Mouse (Mus musculus) neural tube, embryonic 15.5 days (tissue): ENCODE results near the gene Trim50. TPM values are rescaled to one million over a fixed set of nuclear protein-coding genes. Genes with fewer than 3 reads are reported as not detected.

ENCODE experiments used
- ATAC-seq: fragments of 200-750 bp; cut with Nextera tagmentation; 2 replicates; pipeline ENCODE4 v1.8.0; 2017; ENCODE audit warnings: mild to moderate bottlenecking, moderate TSS enrichment, moderate library complexity; ENCODE audit not compliant: low FRiP score
- H3K27ac ChIP-seq: fragments of 300-500 bp; sonication (generic); replicated peaks from 2 replicates; pipeline ENCODE4 v1.5.1; 2015; ENCODE audit warnings: mild to moderate bottlenecking, inconsistent platforms
- H3K27me3 ChIP-seq: fragments of 300-500 bp; sonication (generic); replicated peaks from 2 replicates; pipeline ENCODE4 v1.6.1; 2015; ENCODE audit warnings: inconsistent platforms
- H3K36me3 ChIP-seq: fragments of 300-500 bp; sonication (generic); 2 replicates; pipeline ENCODE4 v1.6.1; 2015; ENCODE audit warnings: inconsistent platforms
- H3K4me1 ChIP-seq: fragments of 300-500 bp; sonication (generic); 2 replicates; pipeline ENCODE4 v1.6.1; 2015; ENCODE audit warnings: inconsistent platforms
- H3K4me2 ChIP-seq: fragments of 300-500 bp; sonication (generic); 2 replicates; pipeline ENCODE4 v1.6.1; 2015; ENCODE audit warnings: inconsistent platforms, mild to moderate bottlenecking, moderate library complexity
- H3K4me3 ChIP-seq: fragments of 300-500 bp; sonication (generic); replicated peaks from 2 replicates; pipeline ENCODE4 v1.5.1; 2015; ENCODE audit warnings: mild to moderate bottlenecking, inconsistent platforms
- H3K9ac ChIP-seq: fragments of 300-500 bp; sonication (generic); replicated peaks from 2 replicates; pipeline ENCODE4 v1.6.1; 2015; ENCODE audit warnings: mild to moderate bottlenecking, inconsistent platforms
- H3K9me3 ChIP-seq: fragments of 300-500 bp; sonication (generic); replicated peaks from 2 replicates; pipeline ENCODE4 v1.6.1; 2016; ENCODE audit warnings: inconsistent platforms
- WGBS: fragments of 180-500 bp; shearing (Covaris S2); methylation state at CpG from one replicate; pipeline ENCODE4 v1.1.7; 2015; ENCODE audit warnings: mixed read lengths; 5-methylcytosine and 5-hydroxymethylcytosine counted together
- polyA plus RNA-seq: library from polyadenylated mRNA; unstranded; fragments of >200 nt; fragmentation: Nextera tagmentation; extraction: Ambion mirVana; gene quantifications from 2 replicates; pipeline ENCODE4 v1.2.1, GENCODE M21; 2015

Gene Trim50
- polyA plus RNA-seq, 1 experiment from 2014 or later: not detected

GRCm38 (mm10) chr5:135369787-135370654, 16.9 kb downstream of the Trim50 start, which contains the start of gene Nsun5:
Nsun5 (plus strand) TSS chr5:135369953.
- H3K9ac ChIP-seq: peak within 1 kb of the TSS; percentile 84
- under 1% methylated on average over 61 of the region's 64 CpGs for WGBS
- ATAC-seq: peak; percentile 79
- H3K9me3 ChIP-seq: no peaks in the 10 kb centered on the region
- H3K4me2 ChIP-seq: peak within 1 kb of the TSS; percentile 76
- H3K36me3 ChIP-seq: peaks cover 31% of the 10 kb centered on the region
- peak within 1 kb of the TSS; percentile 82 for H3K27ac ChIP-seq
- peaks cover 19% of the 10 kb centered on the region for H3K4me1 ChIP-seq
- H3K27me3 ChIP-seq: no peaks in the 10 kb centered on the region
- H3K4me3 ChIP-seq: peak within 1 kb of the TSS; percentile 94

- Histone ChIP-seq H3K27ac (no peak overlapping the region), H3K36me3 (peaks cover 43% of the 10 kb centered on the region), H3K9ac (no peak overlapping the region), H3K9me3 (no peaks in the 10 kb centered on the region), H3K4me2 (peak overlapping the region; percentile 76), H3K4me3 (peak overlapping the region; percentile 94; the same call in 1 of the 2 replicates), H3K27me3 (no peaks in the 10 kb centered on the region), H3K4me1 (peaks cover 19% of the 10 kb centered on the region)
- WGBS: 95% methylated on average over 13 of the region's 13 CpGs
- no peak for ATAC-seq
Measured at GRCm38 (mm10) chr5:135371195-135371594, 18.1 kb downstream of the Trim50 start.

DNA sequence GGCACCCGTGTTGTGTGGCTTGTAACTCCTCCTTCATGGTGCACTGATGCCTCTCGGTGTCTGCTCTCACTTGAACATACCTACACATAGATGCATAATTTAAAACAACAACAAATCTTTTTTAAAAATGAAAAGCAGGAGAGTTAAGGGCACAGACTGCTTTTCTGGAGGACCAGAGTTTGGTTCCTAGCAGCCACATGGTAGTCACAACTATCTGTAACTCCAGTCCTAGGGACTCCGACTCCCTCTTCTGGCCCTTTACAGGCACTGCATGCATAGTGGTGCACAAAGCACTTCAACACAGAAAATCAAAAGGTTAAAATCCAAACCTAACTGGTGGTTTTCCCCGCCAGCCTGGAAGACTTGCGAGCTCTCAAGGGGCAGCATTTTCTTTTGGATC, 20.5 kb downstream of the Trim50 start:
- Histone ChIP-seq H3K9me3 (no peaks in the 10 kb centered on the region), H3K9ac (no peak overlapping the region), H3K27ac (no peak overlapping the region), H3K4me1 (peaks cover 18% of the 10 kb centered on the region), H3K4me2 (no peak overlapping the region), H3K4me3 (no peak overlapping the region), H3K36me3 (peaks cover 60% of the 10 kb centered on the region), H3K27me3 (no peaks in the 10 kb centered on the region)
- ATAC-seq: no peak
- 98% methylated on average over 5 of the region's 5 CpGs for WGBS

GRCm38 (mm10) chr5:135375167-135375566, 22.1 kb downstream of the Trim50 start:
- no peak overlapping the region for H3K4me2 ChIP-seq
- H3K9ac ChIP-seq: no peak overlapping the region
- H3K9me3 ChIP-seq: no peaks in the 10 kb centered on the region
- H3K4me1 ChIP-seq: peaks cover 10% of the 10 kb centered on the region
- no peak for ATAC-seq
- 68% methylated on average over 8 of the region's 8 CpGs for WGBS
- H3K4me3 ChIP-seq: no peak overlapping the region
- peaks cover 75% of the 10 kb centered on the region for H3K36me3 ChIP-seq
- H3K27ac ChIP-seq: no peak overlapping the region
- H3K27me3 ChIP-seq: no peaks in the 10 kb centered on the region

GRCm38 (mm10) chr5:135376341-135376740, 23.2 kb downstream of the Trim50 start:
- WGBS: 60% methylated on average over 2 of the region's 2 CpGs
- Histone ChIP-seq H3K27me3 (no peaks in the 10 kb centered on the region), H3K4me2 (no peak overlapping the region), H3K36me3 (peaks cover 87% of the 10 kb centered on the region), H3K27ac (no peak overlapping the region), H3K4me3 (no peak overlapping the region), H3K4me1 (no peaks in the 10 kb centered on the region), H3K9me3 (no peaks in the 10 kb centered on the region), H3K9ac (no peak overlapping the region)
- ATAC-seq: no peak

- Histone ChIP-seq H3K9me3 (no peaks in the 10 kb centered on the region), H3K36me3 (peaks cover 92% of the 10 kb centered on the region), H3K27me3 (no peaks in the 10 kb centered on the region), H3K4me1 (no peaks in the 10 kb centered on the region), H3K27ac (no peak overlapping the region), H3K9ac (no peak overlapping the region), H3K4me2 (no peak overlapping the region), H3K4me3 (no peak overlapping the region)
- 93% methylated on average over 4 of the region's 4 CpGs for WGBS
- ATAC-seq: no peak
Measured at GRCm38 (mm10) chr5:135380681-135381080, 27.6 kb downstream of the Trim50 start.

DNA sequence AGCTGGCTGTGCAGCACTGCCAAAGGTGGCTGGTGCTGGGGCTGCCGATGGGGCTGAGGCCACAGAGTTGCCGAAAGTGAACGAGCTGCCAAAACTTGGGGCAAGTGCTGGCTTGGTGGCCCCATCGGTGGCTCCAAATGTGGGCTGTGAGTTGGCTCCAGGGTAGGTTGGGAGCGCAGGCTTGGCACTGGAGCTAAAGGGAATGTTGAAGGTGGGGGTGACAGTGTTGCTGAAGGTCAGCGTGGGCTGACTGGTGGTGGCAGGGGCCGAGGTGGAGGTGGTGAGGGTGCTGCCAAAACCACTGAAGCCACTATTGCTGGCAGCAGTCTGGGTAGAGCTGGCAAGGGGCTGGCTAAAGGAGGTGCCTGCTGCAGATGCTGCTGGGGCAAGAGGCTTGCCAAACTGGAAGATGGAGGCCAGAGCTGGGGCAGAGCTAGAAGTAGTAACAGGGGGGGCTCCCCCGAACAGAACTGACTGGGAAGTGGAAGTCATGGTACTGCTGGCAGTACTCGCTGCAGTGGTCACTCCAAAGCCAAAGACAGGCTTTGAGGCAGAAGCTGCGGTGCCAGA, 28.3 kb downstream of the Trim50 start:
- Histone ChIP-seq H3K4me3 (no peak overlapping the region), H3K4me1 (no peaks in the 10 kb centered on the region)
- no peak for ATAC-seq

DNA sequence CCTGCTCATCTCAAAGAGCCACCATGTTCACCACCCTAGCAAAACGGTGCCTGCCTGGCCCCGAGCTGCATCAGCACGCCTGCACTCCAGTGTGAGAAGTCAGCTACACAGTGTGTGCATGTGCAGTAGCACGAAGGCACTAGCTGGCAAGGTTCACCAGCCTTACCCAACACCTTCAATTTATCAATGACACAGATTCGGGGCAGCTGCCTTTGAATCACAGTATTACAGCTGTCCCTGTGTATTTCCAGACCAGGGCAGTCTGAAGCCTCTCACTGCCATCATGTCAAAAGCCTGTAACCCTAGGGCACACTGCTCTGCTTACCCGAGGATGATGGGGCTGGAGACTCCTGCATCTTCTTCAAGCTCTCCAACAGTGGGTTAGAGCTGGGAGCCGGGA, 29.7 kb downstream of the Trim50 start:
- 92% methylated on average over 7 of the region's 7 CpGs for WGBS
- no peak for ATAC-seq

More for the DNA sequence above, 28.3 kb downstream of the Trim50 start:
- Histone ChIP-seq H3K9ac (no peak overlapping the region), H3K27ac (no peak overlapping the region), H3K9me3 (no peaks in the 10 kb centered on the region), H3K4me2 (no peak overlapping the region), H3K36me3 (peaks cover 89% of the 10 kb centered on the region), H3K27me3 (no peaks in the 10 kb centered on the region)
- 95% methylated on average over 10 of the region's 10 CpGs for WGBS

DNA sequence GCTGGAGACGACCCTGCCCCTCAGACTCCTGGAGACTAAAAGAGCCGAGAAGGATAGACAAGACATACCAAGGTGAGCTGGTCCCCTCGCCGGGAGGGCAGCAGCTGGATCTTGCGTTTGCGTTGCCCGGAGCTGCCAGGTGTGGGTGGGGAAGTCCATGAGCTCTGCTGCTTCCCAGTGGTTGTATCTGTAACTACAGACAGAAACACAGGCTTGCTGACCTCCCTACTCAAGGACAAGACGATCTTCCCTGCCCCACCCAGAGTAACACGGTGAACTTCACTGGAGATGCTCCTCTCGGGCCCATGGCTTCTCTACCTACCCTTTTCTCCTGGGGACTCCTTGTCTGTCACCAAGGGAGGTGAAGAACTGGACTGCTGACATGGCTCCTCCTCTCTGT, 30.7 kb downstream of the Trim50 start:
- H3K27ac ChIP-seq: no peak overlapping the region
- no peaks in the 10 kb centered on the region for H3K4me1 ChIP-seq
- no peak for ATAC-seq
- H3K27me3 ChIP-seq: no peaks in the 10 kb centered on the region
- no peak overlapping the region for H3K4me3 ChIP-seq
- peaks cover 96% of the 10 kb centered on the region for H3K36me3 ChIP-seq
- no peak overlapping the region for H3K9ac ChIP-seq
- no peak overlapping the region for H3K4me2 ChIP-seq
- 86% methylated on average over 10 of the region's 10 CpGs for WGBS
- no peaks in the 10 kb centered on the region for H3K9me3 ChIP-seq

More for the DNA sequence above, 29.7 kb downstream of the Trim50 start:
- Histone ChIP-seq H3K27me3 (no peaks in the 10 kb centered on the region), H3K36me3 (peaks cover 96% of the 10 kb centered on the region), H3K9ac (no peak overlapping the region), H3K27ac (no peak overlapping the region), H3K4me2 (no peak overlapping the region), H3K4me1 (no peaks in the 10 kb centered on the region), H3K9me3 (no peaks in the 10 kb centered on the region), H3K4me3 (no peak overlapping the region)

DNA sequence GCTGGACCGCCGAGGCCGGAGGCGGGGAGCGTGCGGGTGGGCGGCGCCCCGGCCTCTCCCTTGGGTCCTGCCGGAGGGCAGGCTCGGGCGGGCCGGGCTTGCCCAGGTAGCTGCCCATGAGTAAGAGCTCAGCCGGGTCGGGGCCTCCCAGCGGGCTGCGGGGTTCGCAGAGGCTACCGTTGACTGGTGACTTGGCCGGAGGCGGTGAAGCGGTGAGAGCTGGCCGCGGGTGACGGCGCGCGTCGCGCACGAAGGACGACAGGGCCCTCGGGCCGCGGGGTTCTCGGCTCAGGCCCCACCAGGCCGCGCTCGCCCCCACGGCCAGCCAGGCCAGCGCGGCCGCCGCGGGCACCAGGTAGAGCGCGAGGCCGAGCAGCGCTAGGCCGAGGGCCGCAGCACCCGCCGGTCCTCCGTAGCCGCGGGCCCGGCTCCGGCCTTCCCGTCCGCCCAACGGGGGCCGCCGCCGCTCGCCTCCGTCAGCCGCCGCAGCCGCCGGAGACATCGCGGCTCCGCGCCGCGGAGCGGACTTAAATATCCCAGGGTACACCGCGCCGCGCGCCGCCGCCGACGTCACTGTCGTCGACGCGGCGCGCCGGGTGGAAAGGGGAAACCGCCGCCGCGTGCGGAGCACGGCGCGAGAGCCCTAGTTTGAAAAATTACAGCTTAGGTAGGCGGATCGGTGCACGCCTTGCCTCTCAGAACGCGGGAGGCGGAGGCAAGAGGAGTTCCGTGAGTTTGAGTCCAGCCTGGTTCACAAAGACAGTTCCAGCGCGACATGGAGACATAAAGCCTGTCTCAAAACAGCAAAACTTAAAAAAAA, 41.1 kb downstream of the Trim50 start, which contains the start of gene Pom121:
Gene Pom121 (minus strand): TSS at position 543 of the 820 bp plus-strand sequence.
- H3K4me1 ChIP-seq: peaks cover 27% of the 10 kb centered on the region
- H3K9me3 ChIP-seq: no peaks in the 10 kb centered on the region
- H3K9ac ChIP-seq: peak within 1 kb of the TSS; percentile 64
- under 1% methylated on average over 78 of the region's 110 CpGs for WGBS
- peak within 1 kb of the TSS; percentile 85 for H3K4me2 ChIP-seq
- H3K27me3 ChIP-seq: no peaks in the 10 kb centered on the region
- H3K36me3 ChIP-seq: peaks cover 28% of the 10 kb centered on the region
- H3K27ac ChIP-seq: peak within 1 kb of the TSS; percentile 85
- H3K4me3 ChIP-seq: peak within 1 kb of the TSS; percentile 61
- ATAC-seq: peak; percentile 94

DNA sequence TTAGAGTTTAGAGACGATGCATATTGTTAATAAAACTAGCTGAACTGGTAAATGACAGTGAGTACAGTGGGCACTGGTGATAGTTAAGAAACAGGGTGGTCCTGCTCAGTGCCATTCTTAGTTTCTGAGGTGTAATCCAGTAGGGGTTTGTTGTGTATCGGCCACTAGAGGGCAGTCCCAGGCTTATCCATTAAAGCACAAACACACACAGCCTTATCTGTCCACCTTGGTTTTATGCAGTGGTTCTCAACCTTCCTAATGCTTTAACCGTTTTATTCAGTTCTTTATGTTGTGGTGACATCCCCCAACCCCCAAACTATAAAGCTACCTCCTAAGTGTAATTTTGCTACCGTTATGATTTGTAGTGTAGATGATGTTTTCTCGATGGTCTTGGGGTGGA, 42.7 kb downstream of the Trim50 start:
- Histone ChIP-seq H3K36me3 (peaks cover 13% of the 10 kb centered on the region), H3K9ac (no peak overlapping the region), H3K9me3 (no peaks in the 10 kb centered on the region), H3K27ac (no peak overlapping the region), H3K4me2 (no peak overlapping the region), H3K4me1 (peaks cover 27% of the 10 kb centered on the region), H3K4me3 (no peak overlapping the region), H3K27me3 (no peaks in the 10 kb centered on the region)
- no peak for ATAC-seq
- WGBS: 56% methylated on average over 5 of the region's 5 CpGs
